Mouse (Mus musculus) midbrain, embryonic 14.5 days (tissue): ENCODE measurements around the gene Traf7. TPM values are rescaled to one million over a fixed set of nuclear protein-coding genes. Genes with fewer than 3 reads are reported as not detected.
A peak's percentile ranks its signal among the peaks of the same experiment; 100 is the strongest.

Source experiments
- ATAC-seq: fragments of 200-750 bp; cut with Nextera tagmentation; 2 replicates; pipeline ENCODE4 v1.8.0; 2017; ENCODE audit warnings: moderate number of reproducible peaks, moderate library complexity; ENCODE audit not compliant: low FRiP score, low TSS enrichment
- DNase-seq: peaks from one replicate; pipeline ENCODE4 v3.0.0-alpha.2; 2015
- H3K27ac ChIP-seq: fragments of 300-500 bp; sonication (generic); replicated peaks from 2 replicates; pipeline ENCODE4 v1.5.1; 2014; ENCODE audit warnings: mild to moderate bottlenecking, low read depth, low read length, moderate library complexity
- H3K27me3 ChIP-seq: fragments of 300-500 bp; sonication (generic); 2 replicates; pipeline ENCODE4 v1.6.1; 2014; ENCODE audit warnings: low read length, control low read depth, mixed read lengths; ENCODE audit not compliant: control insufficient read depth, insufficient read depth
- H3K36me3 ChIP-seq: fragments of 300-500 bp; sonication (generic); 2 replicates; pipeline ENCODE4 v1.6.1; 2014; ENCODE audit warnings: low read length, control low read depth; ENCODE audit not compliant: control insufficient read depth, insufficient read depth
- H3K4me1 ChIP-seq: fragments of 300-500 bp; sonication (generic); 2 replicates; pipeline ENCODE4 v1.6.1; 2014; ENCODE audit warnings: mild to moderate bottlenecking, antibody characterized with exemption, low read length, control low read depth; ENCODE audit not compliant: control insufficient read depth, insufficient read depth
- H3K4me2 ChIP-seq: fragments of 300-500 bp; sonication (generic); 2 replicates; pipeline ENCODE4 v1.6.1; 2014; ENCODE audit warnings: mild to moderate bottlenecking, low read length, moderate library complexity
- H3K4me3 ChIP-seq: fragments of 300-500 bp; sonication (generic); replicated peaks from 2 replicates; pipeline ENCODE4 v1.5.1; 2014; ENCODE audit warnings: low read depth, low read length
- H3K9ac ChIP-seq: fragments of 300-500 bp; sonication (generic); replicated peaks from 2 replicates; pipeline ENCODE4 v1.6.1; 2014; ENCODE audit warnings: mild to moderate bottlenecking, low read length, moderate library complexity
- H3K9me3 ChIP-seq: fragments of 300-500 bp; sonication (generic); 2 replicates; pipeline ENCODE4 v1.6.1; 2016; ENCODE audit warnings: low read length, control low read depth, mixed read lengths; ENCODE audit not compliant: control insufficient read depth
- WGBS: fragments of 180-500 bp; shearing (Covaris S2); extraction: QIAGEN DNeasy Blood & Tissue Kit; methylation state at CpG from one replicate; pipeline ENCODE4 v1.1.7; 2014; 5-methylcytosine and 5-hydroxymethylcytosine counted together
- polyA plus RNA-seq: library from polyadenylated mRNA; unstranded; fragments of >200 nt; fragmentation: Nextera tagmentation; extraction: Ambion mirVana; gene quantifications from 2 replicates; pipeline ENCODE4 v1.2.1, GENCODE M21; 2014

The Traf7 gene
- polyA plus RNA-seq, 1 experiment from 2014 or later: 86.2 TPM

DNA sequence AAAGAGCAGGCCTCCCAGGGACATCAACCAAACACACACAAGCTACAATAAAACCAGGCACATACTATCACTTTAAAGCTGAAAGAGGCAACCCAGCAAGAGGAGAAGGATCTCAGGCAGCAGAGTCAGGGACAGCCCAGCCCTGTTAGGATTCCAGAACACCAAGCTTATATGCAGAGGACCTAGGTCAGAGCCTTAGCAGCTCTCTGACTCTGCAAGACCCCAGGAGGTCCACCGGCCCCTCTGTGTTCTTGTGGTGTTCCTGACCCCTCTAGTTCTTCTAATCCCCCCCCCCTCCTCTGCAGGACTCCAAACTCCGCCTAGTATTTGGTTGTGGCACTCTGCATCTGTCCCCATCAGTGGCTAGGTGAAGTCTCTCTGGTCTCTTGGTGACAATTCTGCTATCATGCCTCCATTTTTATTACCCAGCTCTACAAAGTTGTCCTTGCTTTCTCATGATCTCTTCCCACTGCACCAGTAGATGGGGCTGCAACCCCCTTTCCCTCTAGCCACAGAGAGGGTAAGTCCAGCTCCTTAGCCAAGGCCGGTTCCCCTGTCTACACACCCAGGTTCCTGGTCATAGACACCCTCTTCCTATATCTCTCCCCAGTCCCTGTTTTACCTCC lies 47.4 kb downstream of the Traf7 start:
- Histone ChIP-seq H3K27me3 (no peaks in the 10 kb centered on the region), H3K4me3 (no peak overlapping the region), H3K36me3 (peaks cover 20% of the 10 kb centered on the region), H3K4me1 (peaks cover 7% of the 10 kb centered on the region), H3K9ac (no peak overlapping the region), H3K27ac (no peak overlapping the region), H3K9me3 (no peaks in the 10 kb centered on the region), H3K4me2 (no peak overlapping the region)
- peak; percentile 20 for DNase-seq
- 26% methylated on average over 3 of the region's 3 CpGs for WGBS
- ATAC-seq: no peak

DNA sequence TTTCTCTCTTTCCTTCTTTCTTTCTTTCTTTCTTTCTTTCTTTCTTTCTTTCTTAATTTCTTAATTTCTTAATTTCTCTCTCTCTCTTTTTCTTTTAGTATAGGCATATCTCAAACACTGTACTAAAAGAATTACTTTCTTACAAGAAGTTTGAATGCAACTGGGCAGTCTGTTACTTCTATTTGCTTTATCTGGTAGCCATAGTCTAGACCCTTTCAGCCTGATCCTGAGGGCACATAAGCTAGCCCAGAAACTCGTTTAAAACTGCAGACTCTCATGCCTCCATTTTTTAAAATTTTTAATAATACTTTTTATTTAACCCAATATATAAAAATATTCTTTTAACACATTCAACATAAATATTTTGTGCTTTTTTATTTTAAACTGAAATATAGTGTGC lies 48.3 kb downstream of the Traf7 start:
- Histone ChIP-seq H3K27me3 (no peaks in the 10 kb centered on the region), H3K4me1 (peaks cover 7% of the 10 kb centered on the region), H3K4me2 (peak overlapping the region; percentile 58), H3K9ac (no peak overlapping the region), H3K36me3 (peaks cover 28% of the 10 kb centered on the region), H3K9me3 (no peaks in the 10 kb centered on the region), H3K27ac (no peak overlapping the region), H3K4me3 (peak overlapping the region; percentile 63)
- DNase-seq (no peak), ATAC-seq (no peak)
- WGBS: 26% methylated on average over 1 of the region's 1 CpGs

DNA sequence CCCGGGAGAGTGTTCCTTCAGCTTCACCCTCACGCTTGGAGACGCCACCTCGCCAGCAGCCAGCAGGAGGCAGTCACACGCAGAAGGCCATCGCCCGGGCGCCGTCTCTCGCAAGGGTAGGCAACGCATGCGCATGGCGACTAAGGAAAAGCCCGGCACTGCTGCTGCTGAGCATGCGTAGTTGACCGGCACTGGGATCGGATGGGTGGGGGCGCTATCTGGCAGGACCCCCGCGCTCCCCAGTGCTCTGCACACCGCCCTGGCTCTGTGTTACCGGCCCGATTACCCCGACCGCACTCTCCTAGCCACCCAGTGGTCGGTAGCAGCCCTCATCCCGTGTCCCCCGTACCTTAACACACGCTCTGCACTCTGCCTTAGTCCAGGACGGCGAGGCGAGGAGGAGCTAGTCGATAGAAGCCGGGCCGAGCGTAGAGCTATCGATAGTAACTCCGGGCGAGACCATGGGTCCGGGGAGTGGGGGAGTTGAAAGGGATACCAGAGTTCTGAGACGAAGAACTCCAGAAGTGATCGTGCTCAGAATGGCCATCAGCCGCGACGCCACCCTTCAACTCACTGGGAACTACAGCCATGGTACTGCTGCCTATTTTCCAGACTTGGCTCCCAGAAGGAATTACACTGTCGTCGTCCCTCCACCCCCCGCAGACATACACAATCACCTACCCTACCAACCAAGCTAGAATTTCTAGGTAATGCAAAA lies 48.9 kb downstream of the Traf7 start, which contains the start of gene Mlst8:
Gene Mlst8, minus strand, starts transcription at position 416 of the 718 bp plus-strand sequence.
- H3K27ac ChIP-seq: peak within 1 kb of the TSS; percentile 94
- H3K27me3 ChIP-seq: no peaks in the 10 kb centered on the region
- H3K9me3 ChIP-seq: no peaks in the 10 kb centered on the region
- peaks cover 35% of the 10 kb centered on the region for H3K36me3 ChIP-seq
- ATAC-seq (peak; percentile 93), DNase-seq (peak; percentile 98)
- peak within 1 kb of the TSS; percentile 65 for H3K9ac ChIP-seq
- WGBS: under 1% methylated on average over 48 of the region's 48 CpGs
- H3K4me1 ChIP-seq: peaks cover 7% of the 10 kb centered on the region
- peak within 1 kb of the TSS; percentile 58 for H3K4me2 ChIP-seq
- H3K4me3 ChIP-seq: peak within 1 kb of the TSS; percentile 63

DNA sequence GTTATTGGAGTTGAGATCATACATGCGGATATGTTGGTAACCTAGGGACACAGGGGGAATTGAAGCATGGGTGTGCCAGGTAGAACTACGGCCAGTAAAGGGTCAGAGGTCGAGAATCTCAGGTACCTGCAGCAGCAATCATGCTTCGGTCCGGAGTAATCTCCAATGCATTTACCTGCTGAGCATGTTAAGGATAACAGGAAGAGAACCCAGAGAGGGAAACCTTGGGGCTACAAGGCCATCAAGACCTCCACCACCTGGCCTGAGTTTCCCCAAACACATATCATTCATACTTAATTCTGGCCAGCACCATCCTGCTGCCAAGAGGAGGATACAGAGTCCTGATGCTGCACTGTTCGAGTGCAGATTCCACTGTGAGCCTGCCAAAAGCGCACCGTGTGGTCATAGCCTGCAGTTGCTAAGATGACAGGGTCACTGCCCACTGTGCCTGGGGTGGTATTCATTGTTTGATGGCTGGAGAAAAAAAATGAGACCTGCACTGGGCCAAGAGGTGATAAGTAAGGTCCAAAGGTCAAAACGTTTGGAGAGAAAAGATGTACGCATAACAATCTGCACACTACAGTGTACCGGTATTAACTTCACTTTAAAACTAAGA lies 49.6 kb downstream of the Traf7 start:
- Histone ChIP-seq H3K4me3 (peak overlapping the region; percentile 63), H3K4me1 (peaks cover 7% of the 10 kb centered on the region), H3K4me2 (peak overlapping the region; percentile 58), H3K36me3 (peaks cover 36% of the 10 kb centered on the region), H3K9me3 (no peaks in the 10 kb centered on the region), H3K9ac (peak overlapping the region; percentile 65), H3K27ac (no peak overlapping the region; the same call in 1 of the 2 replicates), H3K27me3 (no peaks in the 10 kb centered on the region)
- DNase-seq (no peak), ATAC-seq (peak; percentile 3)
- 51% methylated on average over 11 of the region's 11 CpGs for WGBS

DNA sequence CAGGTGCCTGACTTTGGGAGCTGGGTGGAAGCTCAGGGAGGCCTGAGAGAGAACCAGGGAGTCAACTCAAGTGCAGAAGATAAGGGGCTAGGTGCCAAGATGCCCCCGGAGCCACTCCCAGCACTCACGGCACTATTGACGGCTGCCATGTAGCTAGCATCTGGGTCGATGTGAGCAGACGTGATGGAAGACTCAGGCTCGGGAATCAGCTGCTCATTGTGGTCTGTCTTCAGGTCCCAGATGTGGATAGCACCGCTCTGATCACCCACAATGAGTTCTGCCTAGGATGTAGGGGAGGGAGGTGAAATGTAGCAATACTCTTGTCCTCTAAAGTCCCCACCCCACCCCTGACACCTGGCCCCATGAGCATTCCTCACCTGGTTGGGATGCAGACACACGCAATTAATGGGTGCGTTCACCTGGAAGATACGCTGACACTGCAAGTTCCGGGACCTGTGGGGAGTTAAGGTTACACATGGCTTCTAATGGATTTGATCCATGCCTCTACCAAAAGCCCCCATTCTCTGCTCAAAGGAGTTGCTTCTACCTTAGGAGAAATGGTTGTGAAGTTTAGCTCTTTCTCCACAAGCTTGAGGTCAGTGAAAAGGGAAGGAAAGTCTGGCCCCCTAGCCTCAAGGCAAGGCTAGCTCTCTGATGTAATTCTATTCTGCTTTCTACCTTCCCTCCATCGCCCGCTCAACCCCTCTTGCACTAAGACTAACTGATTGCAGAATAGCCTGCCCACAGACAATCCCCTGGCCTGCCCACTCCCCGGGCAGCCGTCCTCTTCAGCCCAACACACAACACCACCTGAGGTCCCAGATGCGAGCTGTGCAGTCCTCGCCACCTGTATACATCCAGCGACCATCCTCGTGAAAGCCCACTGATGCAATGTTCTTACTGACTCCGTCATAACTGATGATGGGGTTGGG lies 50.4 kb downstream of the Traf7 start:
- ATAC-seq: no peak
- Histone ChIP-seq H3K27ac (no peak overlapping the region), H3K4me3 (no peak overlapping the region), H3K27me3 (no peaks in the 10 kb centered on the region), H3K4me1 (peaks cover 10% of the 10 kb centered on the region), H3K9ac (peak overlapping the region; percentile 65; the same call in 1 of the 2 replicates), H3K36me3 (peaks cover 44% of the 10 kb centered on the region), H3K4me2 (peak overlapping the region; percentile 58; the same call in 1 of the 2 replicates), H3K9me3 (no peaks in the 10 kb centered on the region)
- WGBS: 94% methylated on average over 20 of the region's 20 CpGs
- DNase-seq: no peak

DNA sequence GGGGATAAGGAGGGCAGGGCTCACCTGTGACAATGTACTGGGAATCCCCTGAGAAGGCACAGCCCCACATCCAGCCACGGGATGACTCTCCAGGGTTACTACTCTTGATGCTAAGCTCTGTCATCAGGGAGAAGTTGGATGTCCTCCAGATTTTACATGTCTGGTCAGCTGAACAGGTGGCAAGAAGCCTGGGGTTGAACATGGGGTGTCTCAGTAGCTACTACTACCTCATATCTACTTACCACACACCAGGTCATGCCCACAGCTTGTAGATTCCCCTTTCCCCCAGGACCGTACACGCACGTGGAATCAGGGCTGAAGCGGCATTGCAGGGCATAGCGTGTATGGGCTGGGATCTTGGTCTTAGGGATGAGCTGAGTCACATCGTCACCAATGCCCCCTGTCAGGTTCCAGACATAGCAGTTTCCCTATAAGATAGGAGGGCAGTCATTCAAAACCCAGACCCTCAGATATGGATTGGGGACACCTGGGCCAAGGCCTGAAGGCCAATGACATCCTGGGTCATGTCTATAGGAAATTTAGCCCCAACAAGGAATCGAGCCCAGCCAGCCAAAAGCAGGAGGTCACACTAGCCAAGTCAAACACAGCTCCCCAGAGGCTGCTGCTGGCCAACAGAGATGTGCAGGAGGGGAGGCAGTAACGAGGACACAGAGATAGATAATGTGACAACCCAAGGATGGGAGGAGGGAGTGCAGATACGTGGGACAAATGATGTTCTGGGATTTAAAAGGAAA lies 51.5 kb downstream of the Traf7 start:
- 92% methylated on average over 10 of the region's 10 CpGs for WGBS
- Histone ChIP-seq H3K4me1 (peaks cover 21% of the 10 kb centered on the region), H3K4me3 (no peak overlapping the region), H3K27ac (no peak overlapping the region), H3K27me3 (no peaks in the 10 kb centered on the region), H3K36me3 (peaks cover 46% of the 10 kb centered on the region), H3K9me3 (no peaks in the 10 kb centered on the region), H3K9ac (no peak overlapping the region), H3K4me2 (no peak overlapping the region)
- DNase-seq: no peak
- ATAC-seq: no peak

DNA sequence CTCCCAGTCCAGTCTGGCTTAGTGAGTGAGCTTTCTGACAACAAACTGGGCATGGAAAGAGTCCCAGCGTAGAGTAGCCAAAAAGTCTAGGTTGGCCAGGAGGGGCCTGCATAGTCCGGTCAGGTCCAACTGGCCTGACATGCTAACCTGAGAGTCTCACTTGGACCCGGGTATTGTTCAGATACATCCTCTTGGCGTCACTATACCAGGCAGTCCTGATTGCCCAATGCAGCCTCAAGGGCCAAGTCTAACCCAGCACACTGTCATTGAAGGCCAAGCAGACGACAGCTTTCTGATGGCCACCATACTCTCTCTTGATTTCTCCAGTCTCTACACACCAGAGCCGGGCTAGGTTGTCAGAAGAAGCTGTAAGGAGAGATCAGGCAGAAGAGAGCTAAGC lies 52.2 kb downstream of the Traf7 start:
- Histone ChIP-seq H3K4me2 (no peak overlapping the region), H3K27ac (no peak overlapping the region), H3K9me3 (no peaks in the 10 kb centered on the region), H3K4me3 (no peak overlapping the region), H3K27me3 (no peaks in the 10 kb centered on the region), H3K4me1 (peaks cover 26% of the 10 kb centered on the region), H3K36me3 (peaks cover 46% of the 10 kb centered on the region), H3K9ac (no peak overlapping the region)
- DNase-seq (no peak), ATAC-seq (no peak)
- WGBS: 92% methylated on average over 6 of the region's 6 CpGs

DNA sequence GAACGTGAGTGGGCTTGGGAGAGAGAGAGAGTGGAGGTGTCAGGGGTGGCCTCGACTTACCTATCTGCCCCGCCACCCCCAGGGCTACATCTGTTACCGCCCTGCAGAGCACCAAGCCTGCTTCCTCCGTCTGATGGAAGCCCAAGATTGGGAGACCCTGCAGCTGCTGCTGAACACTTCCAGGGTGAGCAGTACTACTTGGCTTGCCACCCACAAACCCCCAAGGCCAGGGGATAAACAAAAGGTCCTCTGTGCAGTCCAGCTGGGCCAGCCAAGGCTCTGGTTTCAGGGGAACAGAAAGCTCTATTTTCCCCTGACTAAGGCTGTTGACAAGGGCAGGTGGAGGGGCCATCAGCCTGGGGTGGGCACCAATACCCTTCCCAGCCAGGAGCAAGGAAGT lies 53.2 kb downstream of the Traf7 start:
- H3K9me3 ChIP-seq: no peaks in the 10 kb centered on the region
- H3K27ac ChIP-seq: no peak overlapping the region
- peaks cover 46% of the 10 kb centered on the region for H3K36me3 ChIP-seq
- H3K4me3 ChIP-seq: no peak overlapping the region
- H3K4me2 ChIP-seq: no peak overlapping the region
- H3K4me1 ChIP-seq: peaks cover 26% of the 10 kb centered on the region
- WGBS: 89% methylated on average over 5 of the region's 5 CpGs
- H3K27me3 ChIP-seq: no peaks in the 10 kb centered on the region
- ATAC-seq (no peak), DNase-seq (no peak)
- H3K9ac ChIP-seq: no peak overlapping the region
